ENCODE assay signal across 7 mouse cellular contexts in genomic region chr7:127477687-127478634, GRCm38 (mm10). TPM values are rescaled to one million over a fixed set of nuclear protein-coding genes. Genes with fewer than 3 reads are reported as not detected.
DNase-seq lines count a peak whose midpoint lies in the region; ATAC-seq lines count a peak whose summit lies in the region.

No protein-coding gene starts in this region.

- DNase-seq in adrenal gland, adult 2 months, result peak; percentile 99
- DNase-seq in embryo, embryonic 11.5 days (ENCODE audit: low read depth, low spot score), result peak; percentile 100
- DNase-seq in gastrocnemius, postnatal 36 days, result peak; percentile 97 to 98
- DNase-seq in left cerebral cortex, postnatal 25 days (ENCODE audit: low spot score in 2 of 2), result peak; percentile 100
- peak; percentile 98 for DNase-seq in midbrain, embryonic 10.5 days (ENCODE audit: low spot score)
- DNase-seq in right cerebral cortex, postnatal 4 days, result peak; percentile 99

- H3K9me3 ChIP-seq in intestine, embryonic 15.5 days, result no peaks in the 10 kb centered on the region
- no peaks in the 10 kb centered on the region for H3K9me3 ChIP-seq in midbrain, embryonic 10.5 days (replicated peaks)

- intact Hi-C loops in gastrocnemius, postnatal 36 days (cut with DNase I), result no loop called here
- intact Hi-C loops in left cerebral cortex, postnatal 25 days (cut with DNase I), result loop anchor here (1.0 kb wide), 1 partner anchor 34 kb away; no protein-coding TSS in a partner anchor

- H3K4me1 ChIP-seq in intestine, embryonic 15.5 days (replicated peaks), result peaks cover 16% of the 10 kb centered on the region
- H3K4me1 ChIP-seq in midbrain, embryonic 10.5 days, result peaks cover 37% of the 10 kb centered on the region

- H3K4me2 ChIP-seq in intestine, embryonic 15.5 days (replicated peaks), result peak overlapping the region; percentile 87

- H3K9ac ChIP-seq in intestine, embryonic 15.5 days, result peak overlapping the region; percentile 92

- under 1% methylated on average over 50 of the region's 50 CpGs for WGBS in intestine, embryonic 15.5 days
- WGBS in midbrain, embryonic 10.5 days, result under 1% methylated on average over 50 of the region's 50 CpGs

- H3K4me3 ChIP-seq in intestine, embryonic 15.5 days (replicated peaks), result peak overlapping the region; percentile 98
- peak overlapping the region; percentile 98 for H3K4me3 ChIP-seq in midbrain, embryonic 10.5 days

- H3K27ac ChIP-seq in intestine, embryonic 15.5 days, result peak overlapping the region; percentile 97
- peak overlapping the region; percentile 93 for H3K27ac ChIP-seq in midbrain, embryonic 10.5 days (replicated peaks)

- H3K36me3 ChIP-seq in intestine, embryonic 15.5 days, result peaks cover 34% of the 10 kb centered on the region
- peaks cover 72% of the 10 kb centered on the region for H3K36me3 ChIP-seq in midbrain, embryonic 10.5 days

- no peaks in the 10 kb centered on the region for H3K27me3 ChIP-seq in intestine, embryonic 15.5 days (replicated peaks)
- H3K27me3 ChIP-seq in midbrain, embryonic 10.5 days (ENCODE audit: low read depth, poor library complexity, severe bottlenecking), result no peaks in the 10 kb centered on the region

- peak; percentile 94 for ATAC-seq in intestine, embryonic 15.5 days

RNA-seq across cellular contexts. Expression of gene Fbrs, which starts 1.0 kb away (rescaled TPM):
- 10 to 100 TPM; 54.8 to 90.7 TPM for total RNA-seq in adrenal gland, adult 2 months (2021)
- 46.0 and 57.8 TPM in 2 replicates for polyA plus RNA-seq in adrenal gland, adult 2 months (2012; rRNA removed)
- 10 to 100 TPM; 15.0 to 24.6 TPM for total RNA-seq in gastrocnemius, postnatal 36 days (2021)
- polyA plus RNA-seq in intestine, embryonic 15.5 days (2015; fragmentation: Nextera tagmentation; extraction: Ambion mirVana), result 8.9 and 9.2 TPM in 2 replicates
- total RNA-seq in left cerebral cortex, postnatal 25 days (2021), result 10 to 100 TPM; 56.2 to 56.9 TPM
- polyA plus RNA-seq in midbrain, embryonic 10.5 days (2016; fragmentation: Nextera tagmentation; extraction: Ambion mirVana), result 8.6 and 9.6 TPM in 2 replicates

RNA-seq across cellular contexts. Expression of gene Prr14, which starts 18.6 kb away (rescaled TPM):
- total RNA-seq in adrenal gland, adult 2 months (2021), result 10 to 100 TPM; 49.0 to 56.8 TPM
- polyA plus RNA-seq in adrenal gland, adult 2 months (2012; rRNA removed), result 73.2 and 87.0 TPM in 2 replicates
- 10 to 100 TPM; 14.7 to 19.3 TPM for total RNA-seq in gastrocnemius, postnatal 36 days (2021)
- polyA plus RNA-seq in intestine, embryonic 15.5 days (2015; fragmentation: Nextera tagmentation; extraction: Ambion mirVana), result 36.0 and 37.4 TPM in 2 replicates
- 10 to 100 TPM; 27.1 to 32.2 TPM for total RNA-seq in left cerebral cortex, postnatal 25 days (2021)
- polyA plus RNA-seq in midbrain, embryonic 10.5 days (2016; fragmentation: Nextera tagmentation; extraction: Ambion mirVana), result 56.0 and 59.6 TPM in 2 replicates

RNA-seq across cellular contexts. Expression of gene Zfp689, which starts 29.0 kb away (rescaled TPM):
- total RNA-seq in adrenal gland, adult 2 months (2021), result 1 to 10 TPM; 3.9 to 4.6 TPM
- 7.0 and 7.1 TPM in 2 replicates for polyA plus RNA-seq in adrenal gland, adult 2 months (2012; rRNA removed)
- under 1 TPM; 0.69 to 0.87 TPM for total RNA-seq in gastrocnemius, postnatal 36 days (2021)
- polyA plus RNA-seq in intestine, embryonic 15.5 days (2015; fragmentation: Nextera tagmentation; extraction: Ambion mirVana), result 5.6 and 5.9 TPM in 2 replicates
- total RNA-seq in left cerebral cortex, postnatal 25 days (2021), result 1 to 10 TPM; 5.8 to 8.2 TPM
- polyA plus RNA-seq in midbrain, embryonic 10.5 days (2016; fragmentation: Nextera tagmentation; extraction: Ambion mirVana), result 13.9 and 16.4 TPM in 2 replicates

RNA-seq across cellular contexts. Expression of gene Srcap, which starts 33.8 kb away (rescaled TPM):
- 10 to 100 TPM; 68.6 to 90.2 TPM for total RNA-seq in adrenal gland, adult 2 months (2021)
- 29.3 and 41.2 TPM in 2 replicates for polyA plus RNA-seq in adrenal gland, adult 2 months (2012; rRNA removed)
- total RNA-seq in gastrocnemius, postnatal 36 days (2021), result 10 to 100 TPM; 43.7 to 51.0 TPM
- polyA plus RNA-seq in intestine, embryonic 15.5 days (2015; fragmentation: Nextera tagmentation; extraction: Ambion mirVana), result 37.6 and 37.9 TPM in 2 replicates
- 100 to 1,000 TPM; 101 to 116 TPM for total RNA-seq in left cerebral cortex, postnatal 25 days (2021)
- 52.6 and 56.1 TPM in 2 replicates for polyA plus RNA-seq in midbrain, embryonic 10.5 days (2016; fragmentation: Nextera tagmentation; extraction: Ambion mirVana)

RNA-seq across cellular contexts. Expression of gene Gm42715, which starts 41.4 kb away (rescaled TPM):
- total RNA-seq in adrenal gland, adult 2 months (2021), result 10 to 100 TPM; 19.1 to 19.7 TPM
- polyA plus RNA-seq in adrenal gland, adult 2 months (2012; rRNA removed), result 4.0 and 6.7 TPM in 2 replicates
- 1 to 10 TPM; 4.2 to 5.4 TPM for total RNA-seq in gastrocnemius, postnatal 36 days (2021)
- 11.5 and 12.3 TPM in 2 replicates for polyA plus RNA-seq in intestine, embryonic 15.5 days (2015; fragmentation: Nextera tagmentation; extraction: Ambion mirVana)
- 10 to 100 TPM; 10.6 to 11.6 TPM for total RNA-seq in left cerebral cortex, postnatal 25 days (2021)
- 14.3 and 18.8 TPM in 2 replicates for polyA plus RNA-seq in midbrain, embryonic 10.5 days (2016; fragmentation: Nextera tagmentation; extraction: Ambion mirVana)

Comparison
In these comparisons a context has a peak if more than half of its experiments do, and no peak if none do; other contexts are left out.
1. Peak in every context shown above with its lines: DNase-seq, ATAC-seq, H3K4me3 ChIP-seq and H3K27ac ChIP-seq.